Mouse (Mus musculus) forebrain, embryonic 10.5 days (tissue): ENCODE results near the gene Chrne. TPM values are rescaled to one million over a fixed set of nuclear protein-coding genes. Genes with fewer than 3 reads are reported as not detected.
"Not testable (repeated sequence)": the region's sequence is repeated elsewhere in the genome, so short reads cannot be mapped to it uniquely, and the experiment has no call there.

Experiments
- DNase-seq: peaks from one replicate; pipeline ENCODE4 v3.0.0-alpha.2; 2017; ENCODE audit warnings: low spot score; ENCODE audit errors: extremely low spot score
- H3K27ac ChIP-seq: fragments of 300-500 bp; sonication (generic); 2 replicates; pipeline ENCODE4 v1.5.1; 2016; ENCODE audit warnings: mild to moderate bottlenecking
- H3K27me3 ChIP-seq: fragments of 300-500 bp; sonication (generic); 2 replicates; pipeline ENCODE4 v1.6.1; 2016; ENCODE audit warnings: mild to moderate bottlenecking; ENCODE audit not compliant: poor library complexity, severe bottlenecking
- H3K36me3 ChIP-seq: fragments of 300-500 bp; sonication (generic); replicated peaks from 2 replicates; pipeline ENCODE4 v1.6.1; 2016; ENCODE audit warnings: mild to moderate bottlenecking, moderate library complexity
- H3K4me1 ChIP-seq: fragments of 300-500 bp; sonication (generic); 2 replicates; pipeline ENCODE4 v1.6.1; 2016
- H3K4me3 ChIP-seq: fragments of 300-500 bp; sonication (generic); 2 replicates; pipeline ENCODE4 v1.5.1; 2016; ENCODE audit warnings: mild to moderate bottlenecking, moderate library complexity
- H3K9me3 ChIP-seq: fragments of 300-500 bp; sonication (generic); 2 replicates; pipeline ENCODE4 v1.6.1; 2016; ENCODE audit warnings: mild to moderate bottlenecking, moderate library complexity
- WGBS: fragments of 180-500 bp; shearing (Covaris S2); methylation state at CpG from one replicate; pipeline ENCODE4 v1.1.7; 2016; 5-methylcytosine and 5-hydroxymethylcytosine counted together
- polyA plus RNA-seq: library from polyadenylated mRNA; unstranded; fragments of >200 nt; fragmentation: Nextera tagmentation; extraction: Ambion mirVana; gene quantifications from 2 replicates; pipeline ENCODE4 v1.2.1, GENCODE M21; 2016

Gene Chrne
- polyA plus RNA-seq, 1 experiment from 2014 or later, result not detected

- 0 out of 2 replicates have a peak overlapping the region, but pooled peaks have one; percentile 22 for H3K27ac ChIP-seq
Observed at GRCm38 (mm10) chr11:70583775-70584174, 35.2 kb downstream of the Chrne start.

GRCm38 (mm10) chr11:70583022-70583714 lies 35.8 kb downstream of the Chrne start:
- H3K36me3 ChIP-seq, result no peaks in the 10 kb centered on the region
- H3K4me1 ChIP-seq, result peaks cover 54% of the 10 kb centered on the region
- no peaks in the 10 kb centered on the region for H3K27me3 ChIP-seq
- 81% methylated on average over 6 of the region's 6 CpGs for WGBS
- H3K9me3 ChIP-seq, result no peaks in the 10 kb centered on the region
- peak overlapping the region; percentile 22; the same call in 1 of the 2 replicates for H3K27ac ChIP-seq
- no peak overlapping the region for H3K4me3 ChIP-seq
- no peak for DNase-seq

More at GRCm38 (mm10) chr11:70583775-70584174, 35.2 kb downstream of the Chrne start:
- H3K36me3 ChIP-seq, result peaks cover 4% of the 10 kb centered on the region; the same call in 1 of the 2 replicates
- no peak for DNase-seq
- no peaks in the 10 kb centered on the region for H3K9me3 ChIP-seq
- 95% methylated on average over 7 of the region's 7 CpGs for WGBS
- H3K27me3 ChIP-seq, result no peaks in the 10 kb centered on the region
- peaks cover 48% of the 10 kb centered on the region for H3K4me1 ChIP-seq
- H3K4me3 ChIP-seq, result no peak overlapping the region

GRCm38 (mm10) chr11:70582196-70582595 lies 36.8 kb downstream of the Chrne start:
- H3K36me3 ChIP-seq, result no peaks in the 10 kb centered on the region
- H3K27ac ChIP-seq, result no peak overlapping the region
- no peaks in the 10 kb centered on the region for H3K27me3 ChIP-seq
- no peaks in the 10 kb centered on the region for H3K9me3 ChIP-seq
- H3K4me3 ChIP-seq, result no peak overlapping the region
- 86% methylated on average over 3 of the region's 3 CpGs for WGBS
- DNase-seq, result no peak
- H3K4me1 ChIP-seq, result peaks cover 62% of the 10 kb centered on the region

GRCm38 (mm10) chr11:70580921-70581320 lies 38.1 kb downstream of the Chrne start:
- Histone ChIP-seq H3K4me1 (peaks cover 62% of the 10 kb centered on the region), H3K36me3 (no peaks in the 10 kb centered on the region), H3K27me3 (no peaks in the 10 kb centered on the region), H3K27ac (peak overlapping the region; percentile 40; the same call in 1 of the 2 replicates), H3K9me3 (no peaks in the 10 kb centered on the region), H3K4me3 (no peak overlapping the region)
- WGBS, result 85% methylated on average over 3 of the region's 3 CpGs
- no peak for DNase-seq

- Histone ChIP-seq H3K36me3 (no peaks in the 10 kb centered on the region), H3K27ac (peak overlapping the region; percentile 40), H3K4me3 (no peak overlapping the region), H3K4me1 (peaks cover 59% of the 10 kb centered on the region), H3K27me3 (no peaks in the 10 kb centered on the region), H3K9me3 (no peaks in the 10 kb centered on the region)
- WGBS, result 74% methylated on average over 5 of the region's 5 CpGs
- DNase-seq, result no peak
Observed at GRCm38 (mm10) chr11:70580358-70580720, 38.7 kb downstream of the Chrne start.

GRCm38 (mm10) chr11:70579710-70580357 lies 39.2 kb downstream of the Chrne start:
- Histone ChIP-seq H3K9me3 (no peaks in the 10 kb centered on the region), H3K27ac (peak overlapping the region; percentile 41; the same call in 1 of the 2 replicates), H3K4me3 (no peak overlapping the region), H3K36me3 (no peaks in the 10 kb centered on the region), H3K27me3 (no peaks in the 10 kb centered on the region), H3K4me1 (peaks cover 54% of the 10 kb centered on the region)
- no peak for DNase-seq
- 87% methylated on average over 9 of the region's 9 CpGs for WGBS

- H3K27me3 ChIP-seq, result no peaks in the 10 kb centered on the region
- no peak for DNase-seq
- H3K4me1 ChIP-seq, result peaks cover 51% of the 10 kb centered on the region
- 95% methylated on average over 6 of the region's 6 CpGs for WGBS
- no peaks in the 10 kb centered on the region for H3K9me3 ChIP-seq
- H3K36me3 ChIP-seq, result 0 out of 2 replicates have a peak, but pooled peaks cover under 1% of the 10 kb centered on the region
- H3K27ac ChIP-seq, result no peak overlapping the region
- H3K4me3 ChIP-seq, result no peak overlapping the region
Observed at GRCm38 (mm10) chr11:70578962-70579361, 40.1 kb downstream of the Chrne start.

GRCm38 (mm10) chr11:70577201-70577600 lies 41.8 kb downstream of the Chrne start:
- Histone ChIP-seq H3K4me1 (peaks cover 46% of the 10 kb centered on the region), H3K9me3 (no peaks in the 10 kb centered on the region), H3K27me3 (no peaks in the 10 kb centered on the region), H3K4me3 (no peak overlapping the region), H3K27ac (0 out of 2 replicates have a peak overlapping the region, but pooled peaks have one; percentile 30), H3K36me3 (peaks cover 3% of the 10 kb centered on the region; the same call in 1 of the 2 replicates)
- 79% methylated on average over 3 of the region's 3 CpGs for WGBS
- DNase-seq, result no peak

GRCm38 (mm10) chr11:70573872-70574271 lies 45.1 kb downstream of the Chrne start:
- Histone ChIP-seq H3K4me3 (no peak overlapping the region), H3K27ac (peak overlapping the region; percentile 67), H3K4me1 (peaks cover 37% of the 10 kb centered on the region), H3K9me3 (no peaks in the 10 kb centered on the region), H3K36me3 (peaks cover 6% of the 10 kb centered on the region; the same call in 1 of the 2 replicates), H3K27me3 (no peaks in the 10 kb centered on the region)
- no peak for DNase-seq
- WGBS, result 74% methylated on average over 6 of the region's 6 CpGs

- no peaks in the 10 kb centered on the region for H3K27me3 ChIP-seq
- no peak for DNase-seq
- H3K4me3 ChIP-seq, result no peak overlapping the region
- WGBS, result 79% methylated on average over 5 of the region's 5 CpGs
- H3K9me3 ChIP-seq, result no peaks in the 10 kb centered on the region
- peaks cover 15% of the 10 kb centered on the region for H3K36me3 ChIP-seq
- 0 out of 2 replicates have a peak overlapping the region, but pooled peaks have one; percentile 20 for H3K27ac ChIP-seq
- H3K4me1 ChIP-seq, result peaks cover 24% of the 10 kb centered on the region
Observed at GRCm38 (mm10) chr11:70572348-70572902, 46.6 kb downstream of the Chrne start.

GRCm38 (mm10) chr11:70571641-70572040 lies 47.4 kb downstream of the Chrne start:
- H3K27ac ChIP-seq, result 0 out of 2 replicates have a peak overlapping the region, but pooled peaks have one; percentile 20
- no peaks in the 10 kb centered on the region for H3K27me3 ChIP-seq
- H3K9me3 ChIP-seq, result no peaks in the 10 kb centered on the region
- no peak overlapping the region for H3K4me3 ChIP-seq
- DNase-seq, result no peak
- WGBS, result 89% methylated on average over 1 of the region's 1 CpGs
- peaks cover 25% of the 10 kb centered on the region for H3K4me1 ChIP-seq
- H3K36me3 ChIP-seq, result peaks cover 21% of the 10 kb centered on the region

GRCm38 (mm10) chr11:70570614-70571013 lies 48.4 kb downstream of the Chrne start:
- H3K27ac ChIP-seq, H3K4me3 ChIP-seq, H3K9me3 ChIP-seq, H3K27me3 ChIP-seq, DNase-seq: not testable (repeated sequence)
- 91% methylated on average over 1 of the region's 1 CpGs for WGBS
- H3K4me1 ChIP-seq, result peaks cover 32% of the 10 kb centered on the region
- peaks cover 22% of the 10 kb centered on the region for H3K36me3 ChIP-seq

- no peak for DNase-seq
- H3K9me3 ChIP-seq, result no peaks in the 10 kb centered on the region
- no peak overlapping the region for H3K27ac ChIP-seq
- H3K27me3 ChIP-seq, result no peaks in the 10 kb centered on the region
- peaks cover 48% of the 10 kb centered on the region for H3K4me1 ChIP-seq
- WGBS, result 80% methylated on average over 7 of the region's 7 CpGs
- peaks cover 16% of the 10 kb centered on the region for H3K36me3 ChIP-seq
- H3K4me3 ChIP-seq, result no peak overlapping the region
Observed at GRCm38 (mm10) chr11:70566586-70566985, 52.4 kb downstream of the Chrne start.
